Mouse (Mus musculus): ENCODE results near the gene Cerk. TPM values are rescaled to one million over a fixed set of nuclear protein-coding genes. Genes with fewer than 3 reads are reported as not detected.
"Not testable (repeated sequence)": the region's sequence is repeated elsewhere in the genome, so short reads cannot be mapped to it uniquely, and the experiment has no call there.

Gene Cerk
- total RNA-seq, 2 experiments from 2014 or later, result 38.8 to 41.0 TPM

GRCm38 (mm10) chr15:86117115-86118100 lies 68.5 kb downstream of the Cerk start:
- no peak for DNase-seq (ENCODE audit: low spot score in 2 of 2)

- no peak for DNase-seq (ENCODE audit: low spot score in 2 of 2)
Measured at GRCm38 (mm10) chr15:86116421-86116820, 69.5 kb downstream of the Cerk start.

GRCm38 (mm10) chr15:86113342-86113710 lies 72.6 kb downstream of the Cerk start:
- no peak for DNase-seq (ENCODE audit: low spot score in 2 of 2)

- DNase-seq (ENCODE audit: low spot score in 2 of 2), result no peak
Measured at GRCm38 (mm10) chr15:86112707-86113341, 73.1 kb downstream of the Cerk start.

- DNase-seq (ENCODE audit: low spot score in 2 of 2), result no peak
Measured at GRCm38 (mm10) chr15:86110361-86111103, 75.4 kb downstream of the Cerk start.

- DNase-seq (ENCODE audit: low spot score in 2 of 2), result no peak
Measured at GRCm38 (mm10) chr15:86109650-86110211, 76.2 kb downstream of the Cerk start.

GRCm38 (mm10) chr15:86109245-86109644 lies 76.7 kb downstream of the Cerk start:
- no peak for DNase-seq (ENCODE audit: low spot score in 2 of 2)

- no peak for DNase-seq (ENCODE audit: low spot score in 2 of 2)
Measured at GRCm38 (mm10) chr15:86107831-86108471, 78.0 kb downstream of the Cerk start.

GRCm38 (mm10) chr15:86105751-86106150 lies 80.2 kb downstream of the Cerk start:
- no peak for DNase-seq (ENCODE audit: low spot score in 2 of 2)

- no peak for DNase-seq (ENCODE audit: low spot score in 2 of 2)
Measured at GRCm38 (mm10) chr15:86105345-86105697, 80.6 kb downstream of the Cerk start.

GRCm38 (mm10) chr15:86104401-86105344 lies 81.3 kb downstream of the Cerk start:
- no peak for DNase-seq (ENCODE audit: low spot score in 2 of 2)

- DNase-seq (ENCODE audit: low spot score in 2 of 2), result no peak
Measured at GRCm38 (mm10) chr15:86102308-86102707, 83.6 kb downstream of the Cerk start.

- DNase-seq (ENCODE audit: low spot score in 2 of 2), result no peak
Measured at GRCm38 (mm10) chr15:86101585-86101984, 84.4 kb downstream of the Cerk start.

- no peak for DNase-seq (ENCODE audit: low spot score in 2 of 2)
Measured at GRCm38 (mm10) chr15:86097871-86098270, 88.1 kb downstream of the Cerk start.

- not testable (repeated sequence) for DNase-seq (ENCODE audit: low spot score in 2 of 2)
Measured at GRCm38 (mm10) chr15:86096604-86097020, 89.3 kb downstream of the Cerk start.

- no peak for DNase-seq (ENCODE audit: low spot score in 2 of 2)
Measured at GRCm38 (mm10) chr15:86095722-86096603, 90.0 kb downstream of the Cerk start.

- no peak for DNase-seq (ENCODE audit: low spot score in 2 of 2)
Measured at GRCm38 (mm10) chr15:86094324-86095121, 91.4 kb downstream of the Cerk start.

GRCm38 (mm10) chr15:86093236-86093635 lies 92.7 kb downstream of the Cerk start:
- DNase-seq (ENCODE audit: low spot score in 2 of 2), result no peak

Measured in layer of hippocampus, postnatal 10 days (tissue).